Mouse (Mus musculus): ENCODE results near the gene Slc35a2. TPM values are rescaled to one million over a fixed set of nuclear protein-coding genes. Genes with fewer than 3 reads are reported as not detected.

Gene Slc35a2
- total RNA-seq (2015) = 6.4 and 9.8 TPM in 2 replicates
- total RNA-seq (2017) = 10.9 and 13.5 TPM in 2 replicates

- peak; percentile 87 for ATAC-seq (ENCODE audit: poor library complexity, severe bottlenecking)
These were observed at the start of gene Slc35a2 for GRCm38 (mm10) chrX:7883841-7884567. TSS of gene Slc35a2 (plus strand) at chrX:7884028.

GRCm38 (mm10) chrX:7837146-7837545 lies 46.7 kb upstream of the Slc35a2 start:
- no peak for ATAC-seq (ENCODE audit: poor library complexity, severe bottlenecking)

- no peak for ATAC-seq (ENCODE audit: poor library complexity, severe bottlenecking)
These were observed 43.0 kb upstream of the Slc35a2 start for GRCm38 (mm10) chrX:7840842-7841162.

GRCm38 (mm10) chrX:7841163-7842162 lies 42.4 kb upstream of the Slc35a2 start, which contains the start of gene Otud5:
TSS of gene Otud5 (plus strand) at chrX:7841364.
- ATAC-seq (ENCODE audit: poor library complexity, severe bottlenecking) = peak; percentile 88

- ATAC-seq (ENCODE audit: poor library complexity, severe bottlenecking) = no peak
These were observed 41.5 kb upstream of the Slc35a2 start for GRCm38 (mm10) chrX:7842318-7842717.

GRCm38 (mm10) chrX:7847845-7848244 lies 36.0 kb upstream of the Slc35a2 start:
- ATAC-seq (ENCODE audit: poor library complexity, severe bottlenecking) = no peak

- ATAC-seq (ENCODE audit: poor library complexity, severe bottlenecking) = peak; percentile 67
These were observed 29.2 kb upstream of the Slc35a2 start for GRCm38 (mm10) chrX:7854578-7854977.

- ATAC-seq (ENCODE audit: poor library complexity, severe bottlenecking) = peak; percentile 56
These were observed 24.6 kb upstream of the Slc35a2 start for GRCm38 (mm10) chrX:7859191-7859753.

- ATAC-seq (ENCODE audit: poor library complexity, severe bottlenecking) = no peak
These were observed 20.6 kb upstream of the Slc35a2 start for GRCm38 (mm10) chrX:7863181-7863580.

- ATAC-seq (ENCODE audit: poor library complexity, severe bottlenecking) = peak; percentile 75
These were observed 19.3 kb upstream of the Slc35a2 start for GRCm38 (mm10) chrX:7864551-7864950.

- peak; percentile 51; the same call in 1 of the 2 replicates for ATAC-seq (ENCODE audit: poor library complexity, severe bottlenecking)
These were observed 18.5 kb upstream of the Slc35a2 start for GRCm38 (mm10) chrX:7865343-7865742.

GRCm38 (mm10) chrX:7865786-7866185 lies 18.0 kb upstream of the Slc35a2 start:
- no peak for ATAC-seq (ENCODE audit: poor library complexity, severe bottlenecking)

- no peak for ATAC-seq (ENCODE audit: poor library complexity, severe bottlenecking)
These were observed 16.7 kb upstream of the Slc35a2 start for GRCm38 (mm10) chrX:7867141-7867540.

- ATAC-seq (ENCODE audit: poor library complexity, severe bottlenecking) = no peak
These were observed 15.3 kb upstream of the Slc35a2 start for GRCm38 (mm10) chrX:7868506-7868905.

GRCm38 (mm10) chrX:7869826-7870225 lies 14.0 kb upstream of the Slc35a2 start:
- ATAC-seq (ENCODE audit: poor library complexity, severe bottlenecking) = no peak

GRCm38 (mm10) chrX:7878007-7878419 lies 5.8 kb upstream of the Slc35a2 start, which contains the start of gene Pim2:
TSS of gene Pim2 (plus strand) at chrX:7878262.
- peak; percentile 95 for ATAC-seq (ENCODE audit: poor library complexity, severe bottlenecking)

- ATAC-seq (ENCODE audit: poor library complexity, severe bottlenecking) = no peak
These were observed 5.3 kb upstream of the Slc35a2 start for GRCm38 (mm10) chrX:7878495-7878894.

- ATAC-seq (ENCODE audit: poor library complexity, severe bottlenecking) = peak; percentile 60
These were observed 4.0 kb upstream of the Slc35a2 start for GRCm38 (mm10) chrX:7879819-7880218.

GRCm38 (mm10) chrX:7898211-7898610 lies 14.4 kb downstream of the Slc35a2 start:
- no peak for ATAC-seq (ENCODE audit: poor library complexity, severe bottlenecking)

GRCm38 (mm10) chrX:7898880-7899874 lies 15.3 kb downstream of the Slc35a2 start, which contains the start of the genes Pqbp1 and Timm17b:
TSS of gene Pqbp1 (minus strand) at chrX:7899269.
TSS of gene Timm17b (plus strand) at chrX:7899357.
- ATAC-seq (ENCODE audit: poor library complexity, severe bottlenecking) = peak; percentile 94
